Mouse (Mus musculus): Measurements from ENCODE around the gene Psat1.

Gene Psat1

DNA sequence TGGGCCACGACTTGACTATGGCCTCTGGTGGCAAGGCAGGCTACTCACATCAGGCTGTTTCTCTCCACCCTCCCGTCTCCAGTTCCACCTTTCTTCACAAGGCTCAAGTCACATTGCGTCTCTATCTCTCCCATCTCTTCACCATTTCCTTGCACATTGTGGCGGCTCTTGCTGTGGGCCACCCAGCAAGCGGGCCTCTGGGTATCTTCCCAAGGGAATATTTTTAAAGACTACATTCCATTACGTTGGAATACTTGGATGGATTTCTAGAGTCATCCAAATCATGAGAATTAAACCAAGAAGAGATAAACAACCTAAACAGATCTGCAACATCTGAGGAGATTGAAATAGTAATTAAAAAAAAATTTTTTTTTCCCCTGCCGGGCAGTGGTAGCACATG lies at the start of gene Psat1:
Gene Psat1 (minus strand): TSS at position 101 of the 400 bp plus-strand sequence.
- no peak for DNase-seq (ENCODE audit: low spot score)

DNA sequence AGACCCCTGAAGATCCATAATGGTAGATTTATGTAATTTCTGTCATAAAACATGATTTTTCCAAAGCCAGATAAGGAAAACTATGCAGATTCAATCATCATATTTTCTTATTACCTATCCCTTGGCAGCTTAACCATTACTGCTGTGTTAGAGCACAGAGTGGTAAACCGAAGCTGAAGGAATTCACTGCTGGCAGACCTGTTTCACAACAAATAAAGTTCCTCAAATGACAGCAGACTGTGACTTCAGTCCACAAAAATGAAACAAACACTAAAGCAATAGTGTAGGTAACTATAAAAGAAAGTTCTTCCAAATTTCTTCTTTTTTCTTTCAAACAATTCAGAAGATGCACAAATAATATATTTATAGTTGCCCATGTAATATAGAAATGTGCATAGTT lies 43.0 kb upstream of the Psat1 start:
- DNase-seq (ENCODE audit: low spot score) = no peak

DNA sequence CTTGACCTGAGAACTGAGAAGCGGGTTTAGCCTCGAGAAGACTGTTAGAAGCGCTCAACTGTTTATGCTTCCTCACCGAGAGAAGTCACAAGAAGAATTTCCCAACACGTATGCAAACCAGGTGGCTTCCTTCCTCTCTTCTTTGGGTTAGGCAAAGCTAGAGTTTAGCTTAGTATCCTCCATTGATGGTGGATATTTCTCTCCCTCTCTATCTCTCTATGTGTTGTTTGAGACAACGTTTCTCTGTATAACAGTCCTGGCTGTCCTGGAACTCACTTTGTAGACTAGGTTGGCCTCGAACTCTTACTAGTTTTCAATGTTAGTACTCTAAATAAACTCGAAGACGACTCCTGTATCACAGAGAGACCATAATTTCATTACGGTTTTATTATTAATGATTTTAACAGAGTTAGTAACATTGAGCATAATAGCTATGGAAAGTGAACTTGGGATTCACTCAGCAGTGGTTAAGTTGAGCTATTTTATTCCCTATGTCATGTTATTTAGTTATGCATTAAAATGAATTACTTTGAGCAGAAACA lies 38.1 kb upstream of the Psat1 start:
- no peak for DNase-seq (ENCODE audit: low spot score)

DNA sequence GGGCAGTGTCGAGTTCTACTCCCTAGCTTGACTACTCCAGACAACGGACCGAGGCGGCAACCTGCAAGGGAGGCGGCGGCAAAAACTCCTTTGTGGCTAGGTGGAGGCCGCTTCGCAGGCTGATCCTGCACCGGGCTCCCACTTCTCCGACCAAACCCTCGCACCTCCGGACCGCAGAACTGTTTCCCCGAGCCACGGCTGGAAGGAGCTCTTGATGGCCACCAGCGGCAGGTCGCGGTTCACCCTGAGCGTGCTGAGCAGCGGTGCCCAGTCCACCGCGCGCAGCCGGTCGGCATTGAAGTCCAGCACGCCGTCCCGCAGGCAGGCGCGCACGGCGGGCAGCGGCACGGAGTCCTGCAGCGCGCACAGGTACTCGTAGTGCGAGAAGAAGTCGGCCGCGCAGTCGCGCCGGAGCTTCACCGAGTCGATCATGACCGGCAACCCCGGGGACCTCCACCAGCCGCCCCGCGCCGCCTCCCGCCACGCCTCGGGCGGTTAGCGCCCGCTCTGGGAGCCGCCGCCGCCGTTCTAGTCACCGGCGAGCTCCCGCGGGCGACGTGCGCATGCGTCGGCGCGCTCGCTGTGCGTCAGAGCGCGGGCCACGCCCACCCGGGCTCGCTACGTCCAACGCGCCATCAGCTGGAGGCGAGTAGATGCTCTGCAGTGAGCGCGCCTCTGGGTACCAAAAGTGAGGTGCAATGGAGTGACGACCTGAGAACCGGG lies 37.5 kb upstream of the Psat1 start, which contains the start of gene Cep78:
Gene Cep78 (minus strand): TSS at position 541 of the 723 bp plus-strand sequence.
- peak; percentile 80 for DNase-seq (ENCODE audit: low spot score)

DNA sequence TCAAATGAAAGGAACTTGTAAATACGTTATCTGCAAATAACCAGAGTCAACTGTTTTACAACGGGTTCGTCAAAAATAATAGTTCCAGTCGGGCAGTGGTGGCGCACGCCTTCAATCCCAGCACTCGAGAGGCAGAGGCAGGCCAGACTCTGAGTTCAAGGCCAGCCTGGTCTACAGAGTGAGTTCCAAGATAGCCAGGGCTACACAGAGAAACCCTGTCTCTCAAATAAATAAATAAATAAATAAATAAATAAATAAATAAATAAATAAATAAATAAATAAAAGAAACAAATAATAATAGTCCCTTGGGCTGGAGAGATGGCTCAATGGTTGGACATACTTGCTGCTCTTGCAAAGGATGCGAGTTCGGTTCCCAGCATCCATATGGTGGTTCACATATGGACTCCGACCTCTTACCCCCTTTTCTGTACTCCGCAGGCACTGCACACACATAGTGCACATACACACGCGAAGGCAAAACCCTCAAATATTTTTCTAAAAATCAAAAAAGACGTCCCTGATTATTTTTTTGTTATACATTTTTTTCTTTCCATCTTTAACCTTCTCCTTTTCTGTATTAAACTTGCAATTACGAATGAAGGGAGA lies 36.7 kb upstream of the Psat1 start:
- DNase-seq (ENCODE audit: low spot score) = no peak

DNA sequence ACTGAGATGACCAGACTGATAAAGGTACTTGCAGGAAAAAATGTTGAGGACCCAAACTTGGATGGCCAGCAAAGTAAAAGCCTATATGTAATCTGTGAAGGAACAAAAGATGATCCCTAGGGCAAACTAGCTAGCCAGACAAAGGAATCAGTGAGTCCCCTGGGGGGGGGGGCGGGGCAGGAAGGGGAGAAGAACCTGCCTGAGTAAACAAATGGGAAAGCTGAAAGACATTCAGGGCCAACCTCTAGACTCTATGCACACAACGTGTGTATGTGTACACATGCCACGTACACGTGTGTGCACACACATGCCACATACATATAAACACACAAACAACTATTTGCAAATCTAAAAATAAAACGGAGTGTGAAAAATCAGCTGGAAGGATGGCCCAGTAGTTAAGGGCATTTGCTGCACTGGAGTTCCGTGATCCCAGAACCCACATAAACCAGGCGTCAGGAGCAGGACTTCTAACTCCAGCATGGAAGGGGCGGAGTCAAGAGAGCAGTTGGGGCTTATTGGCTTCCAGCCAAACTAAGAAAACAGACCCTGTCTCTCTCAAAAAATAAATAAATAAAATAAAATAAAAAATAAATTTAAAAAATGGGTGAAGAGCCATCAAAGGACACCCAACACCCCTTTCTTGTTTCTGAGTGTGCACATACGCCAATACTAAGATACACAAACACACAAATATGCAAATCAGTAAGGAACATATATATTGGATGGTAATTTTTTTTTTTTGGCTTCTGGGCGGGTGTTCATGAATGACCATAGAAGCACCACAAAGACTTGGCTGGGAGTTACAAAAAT lies 36.0 kb upstream of the Psat1 start:
- DNase-seq (ENCODE audit: low spot score) = no peak

DNA sequence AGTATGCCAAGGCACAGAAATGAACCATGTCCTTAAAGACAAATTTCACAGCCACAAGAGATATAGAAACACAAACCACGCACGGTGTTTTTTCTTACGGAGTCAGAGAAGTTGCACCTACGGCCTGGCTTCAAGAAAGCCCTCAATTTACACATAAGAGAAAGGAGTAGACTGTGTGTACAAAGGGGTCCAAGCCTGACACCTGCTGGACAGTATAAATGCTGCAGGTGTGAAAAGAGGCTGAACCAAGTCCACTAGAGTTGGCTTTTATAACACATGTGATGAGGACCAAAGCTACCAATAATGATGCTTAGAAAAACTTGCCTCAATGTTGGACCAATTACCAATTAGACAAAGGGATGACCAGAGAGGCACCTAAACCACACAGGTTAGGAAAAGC lies 34.7 kb upstream of the Psat1 start:
- DNase-seq (ENCODE audit: low spot score) = peak; percentile 6

DNA sequence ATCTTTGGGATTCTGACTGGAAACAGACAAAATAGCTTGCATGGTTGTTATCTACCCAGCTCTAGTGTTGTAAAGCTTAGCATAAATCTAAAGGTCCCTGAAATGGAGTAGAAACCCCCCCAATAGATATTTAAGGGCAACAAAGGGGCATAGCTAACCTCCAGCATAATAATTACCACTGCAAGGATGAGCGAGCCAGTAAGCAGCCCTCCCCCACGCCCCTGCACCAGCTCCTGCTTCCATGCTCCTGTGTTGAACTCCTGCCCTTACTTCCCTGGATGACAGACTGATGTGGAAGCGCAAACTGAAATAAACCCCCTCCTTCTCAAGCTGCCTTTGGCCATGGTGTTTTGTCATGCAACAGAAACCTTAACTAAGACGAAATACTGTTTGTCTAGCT lies 26.2 kb upstream of the Psat1 start:
- no peak for DNase-seq (ENCODE audit: low spot score)

DNA sequence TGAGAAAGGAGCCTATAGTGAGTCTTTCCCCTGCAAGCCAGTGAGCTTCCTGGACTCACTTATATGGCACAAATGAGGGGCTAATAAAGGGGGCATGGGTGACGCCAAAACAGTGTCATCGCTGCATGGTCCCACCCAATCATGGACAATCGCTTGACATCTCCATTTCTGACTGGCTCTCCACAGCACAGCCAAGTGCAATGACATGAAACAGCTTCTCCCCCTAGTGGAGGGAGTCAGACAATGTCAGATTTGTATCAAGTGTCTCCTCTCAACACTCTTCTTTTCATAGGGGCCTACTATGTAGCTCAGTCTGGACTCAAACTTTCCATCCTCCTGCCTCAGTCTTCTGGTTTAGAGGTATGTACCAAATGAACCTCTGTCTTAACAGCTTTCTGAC lies 17.9 kb upstream of the Psat1 start:
- no peak for DNase-seq (ENCODE audit: low spot score)

DNA sequence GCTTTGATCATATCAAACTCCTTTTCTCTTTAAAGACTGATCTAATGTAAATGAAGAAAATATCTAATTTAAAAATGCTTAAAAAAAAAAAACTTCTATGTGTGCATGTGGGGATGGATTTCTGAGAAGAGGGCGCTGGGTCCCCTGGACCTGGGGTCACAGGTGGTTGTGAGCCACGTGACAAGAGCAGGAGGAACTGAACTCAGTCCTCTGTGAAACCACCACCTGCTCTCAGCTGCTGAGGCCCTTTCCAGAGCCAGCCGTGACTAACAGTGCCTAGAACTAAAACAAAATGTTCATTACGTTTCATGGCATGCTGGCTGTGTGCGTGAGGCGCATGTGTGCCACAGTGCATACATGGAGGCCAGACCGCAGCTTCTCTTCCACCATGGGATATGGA lies 17.4 kb upstream of the Psat1 start:
- no peak for DNase-seq (ENCODE audit: low spot score)

DNA sequence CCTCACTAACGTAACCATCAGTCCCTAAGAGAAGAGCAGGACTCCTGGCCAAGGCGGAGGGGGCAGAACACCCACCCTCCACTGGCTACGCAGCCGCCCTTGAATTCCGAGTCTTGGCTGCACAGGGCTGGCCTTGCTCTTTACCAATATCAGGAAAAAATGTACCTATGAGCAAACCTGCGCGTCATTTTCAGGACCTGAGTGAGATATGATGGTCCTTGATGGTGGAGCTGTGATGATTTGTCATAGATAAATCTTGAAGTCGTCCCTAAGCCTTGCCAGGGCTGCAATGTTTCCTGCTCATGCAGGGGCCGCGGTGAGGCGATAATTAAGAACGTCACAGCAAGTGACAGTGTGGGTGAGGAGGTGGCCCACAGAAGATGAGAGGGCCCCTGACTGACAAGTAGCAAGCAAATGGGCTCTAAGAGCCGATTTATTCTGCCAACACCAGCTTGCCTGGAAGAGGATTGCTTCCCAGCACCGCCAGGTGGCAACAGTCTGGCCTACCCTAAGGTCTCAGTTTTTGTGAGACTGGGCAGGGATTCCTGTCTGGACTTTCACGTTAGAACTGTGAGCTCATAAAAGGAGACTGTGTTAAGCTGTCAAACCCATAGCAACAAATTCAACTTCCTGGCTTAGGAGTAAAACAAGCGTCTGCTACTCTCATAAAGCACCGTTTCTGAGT lies 16.0 kb upstream of the Psat1 start:
- no peak for DNase-seq (ENCODE audit: low spot score)

DNA sequence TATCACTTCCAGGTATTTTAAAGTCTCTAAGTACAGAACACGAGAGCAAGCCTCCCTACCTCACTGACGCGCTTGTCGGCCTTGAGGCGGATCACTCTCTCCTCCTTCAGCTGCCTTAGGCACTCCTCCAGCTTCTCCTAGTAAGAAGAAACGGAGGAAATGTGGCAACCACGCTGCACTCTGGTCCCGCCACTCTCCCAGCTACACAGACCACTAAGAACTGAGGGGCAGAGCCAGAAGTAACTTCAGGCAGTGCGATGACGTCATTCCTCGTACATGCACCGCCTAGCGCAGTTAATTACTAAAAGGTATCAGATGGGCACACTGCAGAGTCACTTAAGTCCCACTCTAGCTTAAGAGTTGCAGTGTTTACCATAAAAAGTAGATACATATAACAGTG lies 15.2 kb upstream of the Psat1 start:
- DNase-seq (ENCODE audit: low spot score) = no peak

DNA sequence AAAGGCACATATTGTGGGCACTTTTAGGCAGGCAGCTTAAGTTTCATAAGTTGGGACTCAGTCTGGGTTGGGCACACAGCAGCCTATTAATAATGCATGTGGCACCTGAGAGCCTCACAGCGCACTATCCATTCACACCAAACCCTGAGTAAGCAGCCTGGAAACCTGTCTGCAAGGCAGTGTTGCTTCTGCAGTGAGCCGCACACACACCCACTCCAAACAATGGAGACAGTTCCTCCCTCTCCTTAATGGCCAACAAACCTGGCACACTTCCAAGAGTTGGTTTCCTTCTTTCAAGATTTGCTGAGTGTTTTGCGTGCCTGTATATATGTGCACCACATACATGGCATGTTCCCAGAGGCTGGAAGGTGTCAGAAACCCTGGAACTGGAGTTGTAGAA lies 3.1 kb upstream of the Psat1 start:
- DNase-seq (ENCODE audit: low spot score) = no peak

DNA sequence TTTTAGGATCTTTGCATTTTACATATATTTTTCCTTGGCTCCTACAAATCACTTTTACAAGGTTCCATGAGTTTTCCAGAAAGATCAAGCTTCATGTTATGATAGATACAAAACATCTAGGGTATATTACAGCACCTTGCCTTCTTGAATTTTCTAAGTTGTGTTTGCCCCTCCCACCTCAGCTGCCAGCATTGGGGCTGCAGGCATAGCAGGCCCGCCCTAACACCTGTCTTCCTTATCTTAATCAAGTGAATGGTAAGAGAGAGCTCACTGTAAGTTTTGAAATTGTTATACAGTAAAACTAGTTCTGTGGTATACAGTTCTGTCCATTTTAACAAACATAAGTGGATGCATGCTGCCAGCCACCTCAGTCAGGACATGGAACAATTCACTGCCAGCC lies 1.7 kb upstream of the Psat1 start:
- DNase-seq (ENCODE audit: low spot score) = no peak

DNA sequence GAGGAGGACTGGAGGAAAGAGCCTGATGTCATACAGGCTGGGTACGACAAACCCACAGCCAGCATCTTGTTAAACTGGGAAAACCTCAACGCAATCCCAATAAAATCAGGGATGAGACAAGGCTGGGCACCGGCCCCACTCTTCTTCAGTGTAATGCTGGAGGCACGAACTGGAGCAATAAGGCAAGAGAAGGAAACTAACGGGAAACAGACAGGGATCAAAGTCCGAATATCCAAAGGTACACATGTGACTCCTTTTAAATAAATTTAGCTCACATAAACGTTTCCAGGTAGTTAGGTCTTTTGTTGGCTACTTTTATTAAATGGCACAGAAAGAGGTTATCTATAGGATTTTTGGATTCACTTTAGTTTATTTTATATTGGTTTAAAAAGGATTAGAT lies 1.3 kb upstream of the Psat1 start:
- no peak for DNase-seq (ENCODE audit: low spot score)

DNA sequence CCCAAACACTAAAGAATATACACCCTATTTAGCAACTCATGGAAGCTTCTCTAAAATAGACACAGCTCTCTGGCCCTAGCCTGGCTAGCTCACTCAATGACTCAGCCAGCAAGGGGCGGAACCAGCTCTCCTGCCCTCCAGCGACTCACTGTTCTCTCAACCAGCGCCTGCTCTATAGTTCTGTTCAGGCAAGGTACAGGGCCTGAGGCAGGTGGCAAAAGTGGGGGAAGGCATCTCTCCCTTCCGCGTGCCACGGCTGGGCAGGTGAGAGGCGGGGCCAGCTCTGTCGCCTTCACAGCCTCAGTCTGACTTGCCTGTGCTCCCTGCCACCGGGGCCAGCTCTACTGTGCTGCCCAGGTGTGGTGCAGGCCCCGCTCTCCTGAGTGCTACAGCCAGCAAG lies 474 bp downstream of the Psat1 start:
- DNase-seq (ENCODE audit: low spot score) = no peak

DNA sequence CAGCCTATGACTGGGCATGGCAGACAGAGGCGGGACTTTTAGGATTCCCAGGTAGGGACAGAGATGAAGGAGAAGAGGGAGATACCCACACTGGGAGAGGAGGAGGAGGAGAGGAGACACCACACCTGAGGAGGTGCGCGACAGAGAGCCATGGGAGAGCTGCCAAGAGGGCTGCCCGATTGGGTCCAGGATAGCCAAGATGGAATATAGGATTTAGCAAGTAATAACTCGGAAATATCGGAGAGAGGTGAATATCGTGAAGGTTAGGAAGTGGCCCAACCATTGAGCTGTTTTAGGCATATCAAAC lies 4.1 kb downstream of the Psat1 start:
- no peak for DNase-seq (ENCODE audit: low spot score)

DNA sequence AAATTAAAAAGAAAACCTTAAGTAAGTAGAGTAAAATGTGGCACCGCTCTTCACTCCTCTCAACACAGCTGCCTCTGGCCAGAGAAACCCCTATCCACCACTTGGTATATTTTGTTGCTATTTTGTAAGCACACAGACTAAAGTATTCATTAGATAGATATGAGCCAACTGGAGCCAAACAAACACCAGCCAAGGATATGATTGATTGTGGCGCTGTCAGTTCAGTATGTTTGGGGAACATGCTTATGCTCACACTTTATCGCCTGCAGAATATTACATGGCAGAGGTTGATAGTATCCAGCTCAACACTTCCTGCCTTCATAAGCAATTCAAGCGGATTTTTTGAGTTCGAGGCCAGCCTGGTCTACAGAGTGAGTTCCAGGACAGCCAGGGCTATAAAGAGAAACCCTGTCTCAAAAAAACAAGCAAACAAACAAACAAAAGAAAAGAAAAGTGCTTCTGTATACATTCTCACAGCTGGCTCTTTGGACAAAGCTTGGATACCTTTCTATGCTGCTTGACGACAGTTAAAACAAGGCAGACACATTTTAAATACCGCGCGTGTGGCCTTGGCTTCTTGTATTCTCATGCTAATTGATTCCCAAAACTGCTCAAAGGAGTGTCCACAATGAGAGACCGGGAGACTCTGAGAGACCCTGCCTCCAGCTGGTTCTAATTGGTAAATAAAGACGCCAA lies 4.6 kb downstream of the Psat1 start:
- DNase-seq (ENCODE audit: low spot score) = no peak

DNA sequence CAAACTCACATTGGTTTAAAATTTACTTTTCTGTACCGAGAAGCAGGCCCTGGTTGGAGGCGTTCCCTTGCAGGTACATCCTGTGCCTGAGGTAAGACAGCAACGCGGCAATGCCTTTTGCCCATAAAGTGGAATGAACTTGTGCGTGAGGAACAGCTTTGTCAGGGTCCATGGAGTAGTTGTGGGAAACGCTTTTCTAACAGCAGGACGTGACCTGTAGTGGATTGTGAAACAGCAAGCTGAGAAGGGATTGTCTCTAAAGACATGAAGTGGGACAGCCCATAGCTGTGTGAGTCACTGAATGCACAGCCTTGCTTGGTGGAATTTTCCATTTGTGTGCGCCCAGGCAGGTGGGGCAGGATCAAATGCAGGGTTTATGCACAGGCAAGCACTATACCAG lies 5.7 kb downstream of the Psat1 start:
- DNase-seq (ENCODE audit: low spot score) = no peak

DNA sequence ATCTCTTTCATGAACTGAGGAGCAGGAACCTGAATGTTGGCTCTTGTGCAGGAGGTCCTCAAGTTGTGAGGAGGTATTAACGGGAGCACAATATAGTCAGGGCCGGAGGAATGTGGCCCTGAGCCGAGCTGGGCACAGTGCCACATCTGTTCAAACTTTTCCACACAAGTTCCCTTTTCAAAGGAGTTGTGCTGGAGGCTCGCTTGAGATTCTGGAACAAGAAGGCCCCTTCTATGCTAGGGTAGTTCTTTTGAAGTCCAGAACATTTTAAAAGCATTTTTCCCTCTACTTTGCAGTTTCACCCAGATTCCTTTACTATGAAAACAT lies 21.5 kb downstream of the Psat1 start:
- peak; percentile 48 for DNase-seq (ENCODE audit: low spot score)

DNA sequence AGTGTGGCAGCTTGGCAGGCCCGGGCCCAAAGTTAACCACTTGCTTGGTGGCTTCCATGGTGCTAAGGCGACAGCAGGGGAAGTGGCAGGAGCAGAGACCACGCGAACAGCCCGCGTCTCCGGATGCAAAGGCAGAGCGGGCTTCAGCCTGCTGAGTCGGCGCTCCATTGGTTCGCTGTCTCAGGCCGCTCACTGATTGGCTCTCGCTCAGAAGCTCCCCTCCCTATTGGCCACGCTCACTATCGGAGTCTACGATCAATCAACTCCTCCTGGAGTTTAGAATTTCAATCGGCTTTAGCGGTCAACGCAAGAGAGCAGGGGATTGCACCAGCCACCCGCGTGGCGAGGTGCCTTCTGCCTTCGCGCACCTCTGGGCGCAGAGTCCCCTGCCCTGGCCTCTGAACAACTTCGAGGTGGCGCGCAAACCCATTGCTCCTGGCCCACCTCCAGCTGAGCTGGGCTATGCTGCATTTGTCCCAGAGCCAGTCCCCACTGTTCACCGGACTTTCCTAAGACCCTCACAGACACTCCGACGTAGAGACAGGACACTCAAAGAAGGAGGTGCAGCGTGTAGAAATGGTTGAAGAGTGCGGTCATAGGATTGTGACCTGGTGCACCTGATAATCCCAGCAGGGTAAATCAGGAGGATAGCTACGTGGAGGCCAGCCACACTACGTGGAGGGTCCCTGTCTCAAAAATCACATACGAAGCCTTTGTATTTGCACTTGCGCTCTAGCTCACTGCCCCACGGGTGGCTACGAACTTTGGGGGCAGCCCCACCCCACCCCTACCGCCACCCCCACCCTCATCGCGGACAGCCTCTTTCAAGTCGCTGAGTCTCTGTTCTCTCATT lies 22.0 kb downstream of the Psat1 start:
- DNase-seq (ENCODE audit: low spot score) = peak; percentile 66

All from ovary, postnatal 10 days (tissue).